Mouse (Mus musculus): ENCODE results near the gene Man2a1. TPM values are rescaled to one million over a fixed set of nuclear protein-coding genes. Genes with fewer than 3 reads are reported as not detected.

Man2a1 gene
- total and polyA plus RNA-seq, 2 experiments: 25.4 to 93.6 TPM

GRCm38 (mm10) chr17:64611426-64611825 lies 10.9 kb downstream of the Man2a1 start:
- no peaks in the 10 kb centered on the region for H3K27me3 ChIP-seq (ENCODE audit: control insufficient read depth, insufficient read depth, low read length)
- H3K27ac ChIP-seq (replicated peaks; ENCODE audit: insufficient read depth, low read depth, low read length): 0 out of 2 replicates have a peak overlapping the region, but pooled peaks have one; percentile 29
- no peak for TF ChIP-seq CTCF (IDR thresholded peaks at IDR 0.05; ENCODE audit: low read depth, low read length)
- no peak for TF ChIP-seq POLR2A (IDR thresholded peaks at IDR 0.05; ENCODE audit: extremely low read depth, insufficient read depth, low read length)
- no peak overlapping the region for H3K9ac ChIP-seq (ENCODE audit: low read depth, low read length)
- DNase-seq (ENCODE audit: extremely low read depth, low read depth, low spot score): peak; percentile 26
- H3K4me3 ChIP-seq (ENCODE audit: insufficient read depth, low read depth, low read length): no peak overlapping the region
- H3K36me3 ChIP-seq (ENCODE audit: control insufficient read depth, insufficient read depth, low read length): peaks cover 45% of the 10 kb centered on the region
- peaks cover 39% of the 10 kb centered on the region for H3K79me2 ChIP-seq (ENCODE audit: control insufficient read depth, insufficient read depth, low read length)
- WGBS: 77% methylated on average over 5 of the region's 5 CpGs
- H3K4me1 ChIP-seq (ENCODE audit: control insufficient read depth, insufficient read depth, low read length): peaks cover 47% of the 10 kb centered on the region

- Histone ChIP-seq H3K27ac (replicated peaks; ENCODE audit: insufficient read depth, low read depth, low read length) (no peak overlapping the region), H3K36me3 (ENCODE audit: control insufficient read depth, insufficient read depth, low read length) (peaks cover 40% of the 10 kb centered on the region), H3K27me3 (ENCODE audit: control insufficient read depth, insufficient read depth, low read length) (no peaks in the 10 kb centered on the region), H3K4me3 (ENCODE audit: insufficient read depth, low read depth, low read length) (no peak overlapping the region), H3K79me2 (ENCODE audit: control insufficient read depth, insufficient read depth, low read length) (peaks cover 35% of the 10 kb centered on the region), H3K4me1 (ENCODE audit: control insufficient read depth, insufficient read depth, low read length) (peaks cover 46% of the 10 kb centered on the region), H3K9ac (ENCODE audit: low read depth, low read length) (no peak overlapping the region)
- peak; percentile 4 for DNase-seq (ENCODE audit: extremely low read depth, low read depth, low spot score)
- 88% methylated on average over 16 of the region's 16 CpGs for WGBS
- TF ChIP-seq CTCF (IDR thresholded peaks at IDR 0.05; ENCODE audit: low read depth, low read length) (no peak), POLR2A (IDR thresholded peaks at IDR 0.05; ENCODE audit: extremely low read depth, insufficient read depth, low read length) (no peak)
Observed at GRCm38 (mm10) chr17:64612135-64612885, 11.8 kb downstream of the Man2a1 start.

GRCm38 (mm10) chr17:64612930-64613329 lies 12.4 kb downstream of the Man2a1 start:
- Histone ChIP-seq H3K4me1 (ENCODE audit: control insufficient read depth, insufficient read depth, low read length) (peaks cover 45% of the 10 kb centered on the region), H3K27me3 (ENCODE audit: control insufficient read depth, insufficient read depth, low read length) (no peaks in the 10 kb centered on the region), H3K79me2 (ENCODE audit: control insufficient read depth, insufficient read depth, low read length) (peaks cover 35% of the 10 kb centered on the region), H3K9ac (ENCODE audit: low read depth, low read length) (no peak overlapping the region), H3K27ac (replicated peaks; ENCODE audit: insufficient read depth, low read depth, low read length) (0 out of 2 replicates have a peak overlapping the region, but pooled peaks have one; percentile 19), H3K36me3 (ENCODE audit: control insufficient read depth, insufficient read depth, low read length) (peaks cover 34% of the 10 kb centered on the region), H3K4me3 (ENCODE audit: insufficient read depth, low read depth, low read length) (no peak overlapping the region)
- no peak for DNase-seq (ENCODE audit: extremely low read depth, low read depth, low spot score)
- WGBS: 88% methylated on average over 3 of the region's 3 CpGs
- TF ChIP-seq CTCF (IDR thresholded peaks at IDR 0.05; ENCODE audit: low read depth, low read length): no peak
- no peak for TF ChIP-seq POLR2A (IDR thresholded peaks at IDR 0.05; ENCODE audit: extremely low read depth, insufficient read depth, low read length)

DNA sequence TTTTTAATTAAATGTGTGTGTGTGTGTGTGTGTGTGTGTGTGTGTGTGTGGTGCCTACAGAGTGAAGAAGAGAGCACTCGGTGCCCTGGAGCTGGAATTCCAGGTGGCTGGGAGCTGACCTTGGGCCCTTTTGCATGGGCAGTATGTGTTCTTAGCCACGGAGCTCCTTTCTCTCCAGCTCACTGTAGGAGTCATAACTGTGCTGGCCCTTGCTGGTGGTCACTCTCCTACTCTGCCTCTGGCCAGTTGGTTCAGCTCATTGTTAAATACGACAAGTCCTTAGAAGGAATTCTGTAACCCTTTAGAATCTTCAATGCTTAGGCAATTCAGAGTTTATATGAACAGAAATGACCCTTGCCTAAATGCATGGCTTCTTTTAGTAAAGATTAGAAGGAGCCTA lies 12.8 kb downstream of the Man2a1 start:
- Histone ChIP-seq H3K27ac (replicated peaks; ENCODE audit: insufficient read depth, low read depth, low read length) (no peak overlapping the region; the same call in 1 of the 2 replicates), H3K27me3 (ENCODE audit: control insufficient read depth, insufficient read depth, low read length) (no peaks in the 10 kb centered on the region), H3K4me3 (ENCODE audit: insufficient read depth, low read depth, low read length) (no peak overlapping the region), H3K4me1 (ENCODE audit: control insufficient read depth, insufficient read depth, low read length) (peaks cover 45% of the 10 kb centered on the region), H3K36me3 (ENCODE audit: control insufficient read depth, insufficient read depth, low read length) (peaks cover 34% of the 10 kb centered on the region), H3K9ac (ENCODE audit: low read depth, low read length) (no peak overlapping the region), H3K79me2 (ENCODE audit: control insufficient read depth, insufficient read depth, low read length) (peaks cover 35% of the 10 kb centered on the region)
- DNase-seq (ENCODE audit: extremely low read depth, low read depth, low spot score): no peak
- WGBS: 53% methylated on average over 3 of the region's 3 CpGs
- TF ChIP-seq POLR2A (IDR thresholded peaks at IDR 0.05; ENCODE audit: extremely low read depth, insufficient read depth, low read length) (no peak), CTCF (IDR thresholded peaks at IDR 0.05; ENCODE audit: low read depth, low read length) (no peak)

DNA sequence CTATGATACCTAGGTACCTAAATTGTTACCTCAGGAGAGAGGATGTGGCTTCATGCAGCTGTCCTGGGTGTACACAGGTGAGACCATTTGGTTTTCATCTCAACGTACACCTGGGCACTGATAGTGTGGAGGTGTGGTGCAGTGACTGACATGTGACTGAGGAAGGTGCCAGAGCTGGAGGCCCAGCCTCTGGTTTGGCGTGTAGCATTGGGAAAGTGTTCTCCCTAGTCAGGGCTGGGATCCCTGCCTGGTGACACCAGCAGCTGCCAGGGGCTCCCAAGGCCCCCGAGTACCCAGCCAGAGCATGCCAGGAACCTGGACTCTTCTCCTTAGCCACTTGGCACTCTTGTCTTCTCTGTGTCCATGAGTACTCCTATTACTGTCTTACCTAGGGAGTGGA lies 14.3 kb downstream of the Man2a1 start:
- WGBS: 31% methylated on average over 3 of the region's 3 CpGs

GRCm38 (mm10) chr17:64615420-64615819 lies 14.9 kb downstream of the Man2a1 start:
- no peak overlapping the region; the same call in 1 of the 2 replicates for H3K9ac ChIP-seq (ENCODE audit: low read depth, low read length)
- WGBS: 80% methylated on average over 6 of the region's 6 CpGs
- no peak overlapping the region for H3K4me3 ChIP-seq (ENCODE audit: insufficient read depth, low read depth, low read length)
- H3K79me2 ChIP-seq (ENCODE audit: control insufficient read depth, insufficient read depth, low read length): peaks cover 53% of the 10 kb centered on the region
- TF ChIP-seq POLR2A (IDR thresholded peaks at IDR 0.05; ENCODE audit: extremely low read depth, insufficient read depth, low read length) (no peak), CTCF (IDR thresholded peaks at IDR 0.05; ENCODE audit: low read depth, low read length) (no peak)
- H3K36me3 ChIP-seq (ENCODE audit: control insufficient read depth, insufficient read depth, low read length): peaks cover 23% of the 10 kb centered on the region
- DNase-seq (ENCODE audit: extremely low read depth, low read depth, low spot score): no peak
- peak overlapping the region; percentile 63 for H3K27ac ChIP-seq (replicated peaks; ENCODE audit: insufficient read depth, low read depth, low read length)
- no peaks in the 10 kb centered on the region for H3K27me3 ChIP-seq (ENCODE audit: control insufficient read depth, insufficient read depth, low read length)
- peaks cover 55% of the 10 kb centered on the region for H3K4me1 ChIP-seq (ENCODE audit: control insufficient read depth, insufficient read depth, low read length)

More for the DNA sequence above, 14.3 kb downstream of the Man2a1 start:
- Histone ChIP-seq H3K9ac (ENCODE audit: low read depth, low read length) (0 out of 2 replicates have a peak overlapping the region, but pooled peaks have one; percentile 19), H3K27me3 (ENCODE audit: control insufficient read depth, insufficient read depth, low read length) (no peaks in the 10 kb centered on the region), H3K27ac (replicated peaks; ENCODE audit: insufficient read depth, low read depth, low read length) (peak overlapping the region; percentile 63), H3K36me3 (ENCODE audit: control insufficient read depth, insufficient read depth, low read length) (peaks cover 26% of the 10 kb centered on the region), H3K79me2 (ENCODE audit: control insufficient read depth, insufficient read depth, low read length) (peaks cover 49% of the 10 kb centered on the region), H3K4me1 (ENCODE audit: control insufficient read depth, insufficient read depth, low read length) (peaks cover 54% of the 10 kb centered on the region), H3K4me3 (ENCODE audit: insufficient read depth, low read depth, low read length) (no peak overlapping the region)
- DNase-seq (ENCODE audit: extremely low read depth, low read depth, low spot score): peak; percentile 78
- TF ChIP-seq CTCF (IDR thresholded peaks at IDR 0.05; ENCODE audit: low read depth, low read length): no peak
- no peak for TF ChIP-seq POLR2A (IDR thresholded peaks at IDR 0.05; ENCODE audit: extremely low read depth, insufficient read depth, low read length)
